Mouse (Mus musculus): ENCODE measurements around the gene Pou2f3. TPM values are rescaled to one million over a fixed set of nuclear protein-coding genes. Genes with fewer than 3 reads are reported as not detected.

Pou2f3 gene
- 0.07 and 0.46 TPM in 2 replicates for polyA plus RNA-seq (2012; rRNA removed)

- DNase-seq, result no peak
- WGBS, result 9% methylated on average over 13 of the region's 13 CpGs
- H3K4me3 ChIP-seq (replicated peaks; ENCODE audit: extremely low read depth, low read depth, low read length), result no peak within 1 kb of the TSS
- no peak for TF ChIP-seq POLR2A (IDR thresholded peaks at IDR 0.05; ENCODE audit: borderline replicate concordance, extremely low read depth, low read depth, low read length)
- no peak for TF ChIP-seq CTCF (IDR thresholded peaks at IDR 0.05; ENCODE audit: insufficient read depth, low read length)
- H3K4me1 ChIP-seq (ENCODE audit: control insufficient read depth, insufficient read depth, low read length), result no peaks in the 10 kb centered on the region; the same call in 1 of the 2 replicates
These were observed at the start of gene Pou2f3 for GRCm38 (mm10) chr9:43210190-43210682. Gene Pou2f3, minus strand, starts transcription at chr9:43210369.

- no peak overlapping the region for H3K4me3 ChIP-seq (replicated peaks; ENCODE audit: extremely low read depth, low read depth, low read length)
- DNase-seq, result no peak
- WGBS, result 50% methylated on average over 5 of the region's 5 CpGs
- no peak for TF ChIP-seq CTCF (IDR thresholded peaks at IDR 0.05; ENCODE audit: insufficient read depth, low read length)
- no peak for TF ChIP-seq POLR2A (IDR thresholded peaks at IDR 0.05; ENCODE audit: borderline replicate concordance, extremely low read depth, low read depth, low read length)
- H3K4me1 ChIP-seq (ENCODE audit: control insufficient read depth, insufficient read depth, low read length), result no peaks in the 10 kb centered on the region
These were observed 43.1 kb upstream of the Pou2f3 start for GRCm38 (mm10) chr9:43253271-43253681.

- Histone ChIP-seq H3K4me1 (ENCODE audit: control insufficient read depth, insufficient read depth, low read length) (no peaks in the 10 kb centered on the region), H3K4me3 (replicated peaks; ENCODE audit: extremely low read depth, low read depth, low read length) (no peak overlapping the region)
- no peak for TF ChIP-seq POLR2A (IDR thresholded peaks at IDR 0.05; ENCODE audit: borderline replicate concordance, extremely low read depth, low read depth, low read length)
- no peak for TF ChIP-seq CTCF (IDR thresholded peaks at IDR 0.05; ENCODE audit: insufficient read depth, low read length)
- no peak for DNase-seq
- 71% methylated on average over 3 of the region's 3 CpGs for WGBS
These were observed 42.6 kb upstream of the Pou2f3 start for GRCm38 (mm10) chr9:43252790-43253189.

GRCm38 (mm10) chr9:43251786-43252185 lies 41.6 kb upstream of the Pou2f3 start:
- H3K4me1 ChIP-seq (ENCODE audit: control insufficient read depth, insufficient read depth, low read length), result no peaks in the 10 kb centered on the region
- DNase-seq, result no peak
- no peak overlapping the region for H3K4me3 ChIP-seq (replicated peaks; ENCODE audit: extremely low read depth, low read depth, low read length)
- 71% methylated on average over 2 of the region's 2 CpGs for WGBS
- no peak for TF ChIP-seq POLR2A (IDR thresholded peaks at IDR 0.05; ENCODE audit: borderline replicate concordance, extremely low read depth, low read depth, low read length)
- TF ChIP-seq CTCF (IDR thresholded peaks at IDR 0.05; ENCODE audit: insufficient read depth, low read length), result no peak

- 29% methylated on average over 10 of the region's 10 CpGs for WGBS
- no peaks in the 10 kb centered on the region for H3K4me1 ChIP-seq (ENCODE audit: control insufficient read depth, insufficient read depth, low read length)
- TF ChIP-seq CTCF (IDR thresholded peaks at IDR 0.05; ENCODE audit: insufficient read depth, low read length) (no peak), POLR2A (IDR thresholded peaks at IDR 0.05; ENCODE audit: borderline replicate concordance, extremely low read depth, low read depth, low read length) (no peak)
- no peak for DNase-seq
- no peak overlapping the region for H3K4me3 ChIP-seq (replicated peaks; ENCODE audit: extremely low read depth, low read depth, low read length)
These were observed 36.6 kb upstream of the Pou2f3 start for GRCm38 (mm10) chr9:43246738-43247180.

- 76% methylated on average over 7 of the region's 7 CpGs for WGBS
- DNase-seq, result no peak
- TF ChIP-seq POLR2A (IDR thresholded peaks at IDR 0.05; ENCODE audit: borderline replicate concordance, extremely low read depth, low read depth, low read length) (no peak), CTCF (IDR thresholded peaks at IDR 0.05; ENCODE audit: insufficient read depth, low read length) (no peak)
- Histone ChIP-seq H3K4me1 (ENCODE audit: control insufficient read depth, insufficient read depth, low read length) (no peaks in the 10 kb centered on the region), H3K4me3 (replicated peaks; ENCODE audit: extremely low read depth, low read depth, low read length) (no peak overlapping the region)
These were observed 35.8 kb upstream of the Pou2f3 start for GRCm38 (mm10) chr9:43245801-43246570.

GRCm38 (mm10) chr9:43242432-43242831 lies 32.3 kb upstream of the Pou2f3 start:
- H3K4me3 ChIP-seq (replicated peaks; ENCODE audit: extremely low read depth, low read depth, low read length), result no peak overlapping the region
- WGBS, result 66% methylated on average over 5 of the region's 5 CpGs

GRCm38 (mm10) chr9:43241970-43242369 lies 31.8 kb upstream of the Pou2f3 start:
- H3K4me1 ChIP-seq (ENCODE audit: control insufficient read depth, insufficient read depth, low read length), result no peaks in the 10 kb centered on the region
- TF ChIP-seq POLR2A (IDR thresholded peaks at IDR 0.05; ENCODE audit: borderline replicate concordance, extremely low read depth, low read depth, low read length), result no peak
- TF ChIP-seq CTCF (IDR thresholded peaks at IDR 0.05; ENCODE audit: insufficient read depth, low read length), result no peak
- 88% methylated on average over 8 of the region's 8 CpGs for WGBS
- DNase-seq, result no peak
- H3K4me3 ChIP-seq (replicated peaks; ENCODE audit: extremely low read depth, low read depth, low read length), result no peak overlapping the region

More at GRCm38 (mm10) chr9:43242432-43242831, 32.3 kb upstream of the Pou2f3 start:
- H3K4me1 ChIP-seq (ENCODE audit: control insufficient read depth, insufficient read depth, low read length), result no peaks in the 10 kb centered on the region
- no peak for DNase-seq
- TF ChIP-seq CTCF (IDR thresholded peaks at IDR 0.05; ENCODE audit: insufficient read depth, low read length), result no peak
- no peak for TF ChIP-seq POLR2A (IDR thresholded peaks at IDR 0.05; ENCODE audit: borderline replicate concordance, extremely low read depth, low read depth, low read length)

- Histone ChIP-seq H3K4me3 (replicated peaks; ENCODE audit: extremely low read depth, low read depth, low read length) (no peak overlapping the region), H3K4me1 (ENCODE audit: control insufficient read depth, insufficient read depth, low read length) (no peaks in the 10 kb centered on the region)
- 37% methylated on average over 4 of the region's 4 CpGs for WGBS
- TF ChIP-seq POLR2A (IDR thresholded peaks at IDR 0.05; ENCODE audit: borderline replicate concordance, extremely low read depth, low read depth, low read length), result no peak
- TF ChIP-seq CTCF (IDR thresholded peaks at IDR 0.05; ENCODE audit: insufficient read depth, low read length), result no peak
- no peak for DNase-seq
These were observed 31.1 kb upstream of the Pou2f3 start for GRCm38 (mm10) chr9:43241291-43241690.

- TF ChIP-seq CTCF (IDR thresholded peaks at IDR 0.05; ENCODE audit: insufficient read depth, low read length), result no peak
- no peak for TF ChIP-seq POLR2A (IDR thresholded peaks at IDR 0.05; ENCODE audit: borderline replicate concordance, extremely low read depth, low read depth, low read length)
- Histone ChIP-seq H3K4me1 (ENCODE audit: control insufficient read depth, insufficient read depth, low read length) (no peaks in the 10 kb centered on the region), H3K4me3 (replicated peaks; ENCODE audit: extremely low read depth, low read depth, low read length) (no peak overlapping the region)
- WGBS, result 75% methylated on average over 2 of the region's 2 CpGs
- no peak for DNase-seq
These were observed 30.4 kb upstream of the Pou2f3 start for GRCm38 (mm10) chr9:43240594-43240900.
